Mouse (Mus musculus): ENCODE results near the gene Rbm5. TPM values are rescaled to one million over a fixed set of nuclear protein-coding genes. Genes with fewer than 3 reads are reported as not detected.

The Rbm5 gene
- polyA plus RNA-seq, 1 experiment from 2014 or later: 41.7 TPM

GRCm38 (mm10) chr9:107774411-107774810 lies 3.6 kb upstream of the Rbm5 start:
- Histone ChIP-seq H3K9me3 (ENCODE audit: low read length) (no peaks in the 10 kb centered on the region), H3K36me3 (replicated peaks; ENCODE audit: insufficient read depth, low read length) (peaks cover 45% of the 10 kb centered on the region), H3K4me2 (ENCODE audit: low read depth, low read length) (no peak overlapping the region), H3K9ac (replicated peaks) (no peak overlapping the region), H3K4me3 (ENCODE audit: low read depth, low read length) (no peak overlapping the region), H3K4me1 (ENCODE audit: insufficient read depth) (peaks cover 4% of the 10 kb centered on the region; the same call in 1 of the 2 replicates), H3K27me3 (ENCODE audit: insufficient read depth, low read length) (no peaks in the 10 kb centered on the region), H3K27ac (ENCODE audit: low read depth) (no peak overlapping the region)
- DNase-seq (no peak), ATAC-seq (no peak)
- TF ChIP-seq EP300 (IDR thresholded peaks at IDR 0.05; ENCODE audit: low read depth) (no peak), CTCF (IDR thresholded peaks at IDR 0.05; ENCODE audit: low read depth) (no peak)
- WGBS (ENCODE audit: insufficient replicate concordance): 91% methylated on average over 3 of the region's 3 CpGs

DNA sequence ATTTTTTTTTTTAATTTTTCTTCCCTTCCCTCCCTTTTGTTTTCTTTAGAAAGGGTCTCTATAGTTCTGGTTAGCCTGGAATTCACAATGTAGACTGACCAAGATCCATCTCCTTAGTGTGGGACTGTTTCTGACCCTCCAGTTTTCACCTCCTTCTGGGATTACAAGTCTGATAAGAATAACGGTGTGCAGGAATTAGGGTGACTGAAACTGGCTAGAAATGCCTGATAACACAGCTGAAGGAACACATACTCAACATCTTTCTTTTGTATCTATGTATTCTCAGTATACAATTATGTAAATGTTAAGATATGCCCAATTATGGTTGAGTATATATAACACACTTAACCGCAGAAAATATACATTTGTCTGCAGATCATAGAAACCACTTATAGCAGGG lies 986 bp upstream of the Rbm5 start:
- Histone ChIP-seq H3K36me3 (replicated peaks; ENCODE audit: insufficient read depth, low read length) (peaks cover 54% of the 10 kb centered on the region), H3K9me3 (ENCODE audit: low read length) (no peaks in the 10 kb centered on the region), H3K4me1 (ENCODE audit: insufficient read depth) (peaks cover 10% of the 10 kb centered on the region), H3K27ac (ENCODE audit: low read depth) (0 out of 2 replicates have a peak overlapping the region, but pooled peaks have one; percentile 97), H3K9ac (replicated peaks) (no peak overlapping the region), H3K27me3 (ENCODE audit: insufficient read depth, low read length) (no peaks in the 10 kb centered on the region), H3K4me3 (ENCODE audit: low read depth, low read length) (no peak overlapping the region), H3K4me2 (ENCODE audit: low read depth, low read length) (peak overlapping the region; percentile 67; the same call in 1 of the 2 replicates)
- no peak for TF ChIP-seq CTCF (IDR thresholded peaks at IDR 0.05; ENCODE audit: low read depth)
- TF ChIP-seq EP300 (IDR thresholded peaks at IDR 0.05; ENCODE audit: low read depth): no peak
- no peak for ATAC-seq
- no peak for DNase-seq
- 63% methylated on average over 2 of the region's 2 CpGs for WGBS (ENCODE audit: insufficient replicate concordance)

DNA sequence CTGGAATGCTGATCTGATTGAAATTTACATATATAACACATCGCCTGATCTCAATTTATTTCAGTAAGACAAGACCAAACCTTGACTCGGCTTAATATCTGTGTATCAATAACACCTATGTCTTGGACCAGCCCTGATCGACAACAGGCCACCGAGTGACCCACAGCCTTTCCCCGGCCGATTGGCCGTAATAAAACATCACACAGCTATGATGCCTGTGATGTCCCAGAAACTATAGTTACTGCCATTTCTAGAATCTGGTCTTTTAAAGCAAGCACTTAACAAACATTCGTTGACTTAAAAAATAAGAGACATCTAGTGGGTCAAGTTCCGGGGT lies 791 bp downstream of the Rbm5 start:
- DNase-seq: no peak
- TF ChIP-seq CTCF (IDR thresholded peaks at IDR 0.05; ENCODE audit: low read depth): no peak
- TF ChIP-seq EP300 (IDR thresholded peaks at IDR 0.05; ENCODE audit: low read depth): no peak
- H3K9ac ChIP-seq (replicated peaks): peak overlapping the region; percentile 100
- ATAC-seq: no peak
- peak overlapping the region; percentile 97 for H3K27ac ChIP-seq (ENCODE audit: low read depth)
- H3K4me3 ChIP-seq (ENCODE audit: low read depth, low read length): peak overlapping the region; percentile 96
- peak overlapping the region; percentile 67 for H3K4me2 ChIP-seq (ENCODE audit: low read depth, low read length)
- no peaks in the 10 kb centered on the region for H3K27me3 ChIP-seq (ENCODE audit: insufficient read depth, low read length)
- H3K9me3 ChIP-seq (ENCODE audit: low read length): no peaks in the 10 kb centered on the region
- under 1% methylated on average over 9 of the region's 9 CpGs for WGBS (ENCODE audit: insufficient replicate concordance)
- H3K4me1 ChIP-seq (ENCODE audit: insufficient read depth): peaks cover 10% of the 10 kb centered on the region
- peaks cover 54% of the 10 kb centered on the region for H3K36me3 ChIP-seq (replicated peaks; ENCODE audit: insufficient read depth, low read length)

DNA sequence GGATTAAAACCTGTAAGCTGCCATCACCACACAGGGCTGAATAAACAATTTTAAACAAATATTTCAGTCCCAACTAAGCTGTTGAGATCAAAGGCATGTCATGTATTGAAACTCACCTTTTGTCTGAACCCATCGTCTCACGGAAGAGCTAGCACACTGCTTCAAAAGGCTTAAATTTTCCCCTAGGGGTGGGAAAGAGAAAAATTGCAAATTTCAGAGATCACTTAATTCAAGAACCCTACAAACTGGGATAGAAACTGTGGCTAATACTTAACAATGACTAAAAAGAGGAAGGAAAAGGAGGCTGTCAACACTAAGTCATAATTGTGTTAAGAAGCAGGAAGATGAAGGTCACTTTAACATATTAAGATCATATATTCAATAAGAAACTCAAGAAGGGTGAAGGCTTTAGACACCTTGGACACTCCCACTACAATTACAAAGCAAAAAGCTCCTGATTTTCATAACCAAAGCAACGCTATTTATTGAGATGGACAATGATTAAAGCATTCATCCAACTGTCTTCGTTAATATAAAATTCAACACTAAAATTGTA lies 1.3 kb downstream of the Rbm5 start:
- Histone ChIP-seq H3K36me3 (replicated peaks; ENCODE audit: insufficient read depth, low read length) (peaks cover 54% of the 10 kb centered on the region), H3K9ac (replicated peaks) (peak overlapping the region; percentile 100), H3K27me3 (ENCODE audit: insufficient read depth, low read length) (no peaks in the 10 kb centered on the region), H3K27ac (ENCODE audit: low read depth) (peak overlapping the region; percentile 97), H3K4me3 (ENCODE audit: low read depth, low read length) (peak overlapping the region; percentile 96), H3K9me3 (ENCODE audit: low read length) (no peaks in the 10 kb centered on the region), H3K4me1 (ENCODE audit: insufficient read depth) (peaks cover 10% of the 10 kb centered on the region), H3K4me2 (ENCODE audit: low read depth, low read length) (peak overlapping the region; percentile 67)
- TF ChIP-seq CTCF (IDR thresholded peaks at IDR 0.05; ENCODE audit: low read depth): 0 out of 2 replicates have a peak, but pooled peaks have one; percentile 13
- no peak for TF ChIP-seq EP300 (IDR thresholded peaks at IDR 0.05; ENCODE audit: low read depth)
- DNase-seq (no peak), ATAC-seq (no peak)
- WGBS (ENCODE audit: insufficient replicate concordance): 8% methylated on average over 4 of the region's 4 CpGs

GRCm38 (mm10) chr9:107768851-107769250 lies 1.9 kb downstream of the Rbm5 start:
- no peak for ATAC-seq
- Histone ChIP-seq H3K9ac (replicated peaks) (no peak overlapping the region), H3K36me3 (replicated peaks; ENCODE audit: insufficient read depth, low read length) (peaks cover 54% of the 10 kb centered on the region), H3K4me2 (ENCODE audit: low read depth, low read length) (peak overlapping the region; percentile 67), H3K27ac (ENCODE audit: low read depth) (no peak overlapping the region), H3K27me3 (ENCODE audit: insufficient read depth, low read length) (no peaks in the 10 kb centered on the region), H3K4me3 (ENCODE audit: low read depth, low read length) (peak overlapping the region; percentile 96), H3K9me3 (ENCODE audit: low read length) (no peaks in the 10 kb centered on the region), H3K4me1 (ENCODE audit: insufficient read depth) (peaks cover 10% of the 10 kb centered on the region)
- TF ChIP-seq EP300 (IDR thresholded peaks at IDR 0.05; ENCODE audit: low read depth): no peak
- no peak for TF ChIP-seq CTCF (IDR thresholded peaks at IDR 0.05; ENCODE audit: low read depth)
- no peak for DNase-seq
- WGBS (ENCODE audit: insufficient replicate concordance): 87% methylated on average over 5 of the region's 5 CpGs

DNA sequence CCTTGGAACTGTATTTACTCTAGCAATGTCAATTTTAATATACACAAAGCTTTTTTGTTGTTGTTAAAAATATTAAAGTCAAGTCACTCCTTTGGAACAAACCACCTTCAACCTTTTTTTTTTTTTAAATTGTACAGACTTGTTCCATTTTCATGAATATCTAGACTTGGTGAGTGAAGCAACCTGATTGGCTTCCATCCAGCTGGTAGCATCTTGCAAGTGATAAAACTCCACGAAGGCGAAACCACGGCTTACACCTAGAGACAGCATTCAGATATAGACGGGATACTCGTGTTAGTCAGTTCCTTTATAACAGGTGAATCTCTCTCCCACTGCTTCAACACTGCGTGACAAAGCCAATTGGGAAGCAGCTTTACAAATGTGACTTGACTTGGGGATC lies 11.2 kb downstream of the Rbm5 start:
- Histone ChIP-seq H3K9ac (replicated peaks) (no peak overlapping the region), H3K4me1 (ENCODE audit: insufficient read depth) (no peaks in the 10 kb centered on the region), H3K36me3 (replicated peaks; ENCODE audit: insufficient read depth, low read length) (peaks cover 92% of the 10 kb centered on the region), H3K4me3 (ENCODE audit: low read depth, low read length) (no peak overlapping the region), H3K9me3 (ENCODE audit: low read length) (no peaks in the 10 kb centered on the region), H3K27me3 (ENCODE audit: insufficient read depth, low read length) (no peaks in the 10 kb centered on the region), H3K4me2 (ENCODE audit: low read depth, low read length) (no peak overlapping the region), H3K27ac (ENCODE audit: low read depth) (no peak overlapping the region)
- TF ChIP-seq CTCF (IDR thresholded peaks at IDR 0.05; ENCODE audit: low read depth): no peak
- TF ChIP-seq EP300 (IDR thresholded peaks at IDR 0.05; ENCODE audit: low read depth): no peak
- DNase-seq: no peak
- 69% methylated on average over 6 of the region's 6 CpGs for WGBS (ENCODE audit: insufficient replicate concordance)
- no peak for ATAC-seq

Measured in liver, postnatal 0 days (tissue).